Mouse (Mus musculus) myocyte (in vitro differentiated cells): Measurements from ENCODE around the gene Kiss1.

Source experiments
- MAX ChIP-seq: IDR thresholded peaks from one replicate; pipeline ENCODE4 v1.6.1; 2011; ENCODE audit warnings: low read depth, mild to moderate bottlenecking, control low read depth
- MYOG ChIP-seq, 3 experiments: IDR thresholded peaks; one replicate each; pipeline ENCODE4 v1.6.1; 2011; ENCODE audit warnings: control low read depth in 2 of 3, low read depth in 2 of 3, mild to moderate bottlenecking in 2 of 3; ENCODE audit not compliant: insufficient read length in 2 of 3, control insufficient read depth in 1 of 3, insufficient read depth in 1 of 3
- POLR2A ChIP-seq: IDR thresholded peaks from one replicate; pipeline ENCODE4 v1.6.1; 2011; ENCODE audit warnings: low read depth, mild to moderate bottlenecking, control low read depth, moderate library complexity; ENCODE audit not compliant: insufficient read length
- POLR2AphosphoS2 ChIP-seq: IDR thresholded peaks from one replicate; pipeline ENCODE4 v1.6.1; 2011; ENCODE audit warnings: low read depth, control low read depth; ENCODE audit not compliant: insufficient read length
- REST ChIP-seq: IDR thresholded peaks from one replicate; pipeline ENCODE4 v1.6.1; 2011; ENCODE audit warnings: mild to moderate bottlenecking, control low read depth, moderate library complexity; ENCODE audit not compliant: insufficient read depth, insufficient read length
- SRF ChIP-seq: IDR thresholded peaks from one replicate; pipeline ENCODE4 v1.6.1; 2011; ENCODE audit warnings: low read depth; ENCODE audit not compliant: control insufficient read depth, insufficient read length
- TCF3 ChIP-seq: IDR thresholded peaks from one replicate; pipeline ENCODE4 v1.6.1; 2011; ENCODE audit warnings: low read depth, control low read depth; ENCODE audit not compliant: insufficient read length

- TF ChIP-seq POLR2A, result no peak
- TF ChIP-seq TCF3, result no peak
- TF ChIP-seq MAX, result no peak
- TF ChIP-seq POLR2AphosphoS2, result no peak
- TF ChIP-seq SRF, result no peak
- TF ChIP-seq REST, result no peak
- no peak for TF ChIP-seq MYOG (IDR thresholded peaks at IDR 0.05; ENCODE audit: control insufficient read depth in 1 of 3, insufficient read depth in 1 of 3, insufficient read length in 2 of 3, low read depth in 2 of 3)
Measured at GRCm38 (mm10) chr1:133370352-133370751, 48.7 kb downstream of the Kiss1 start.
